Mouse (Mus musculus): ENCODE data around the gene Olfr1357.
"Not testable (repeated sequence)": the region's sequence is repeated elsewhere in the genome, so short reads cannot be mapped to it uniquely, and the experiment has no call there.

Gene Olfr1357

DNA sequence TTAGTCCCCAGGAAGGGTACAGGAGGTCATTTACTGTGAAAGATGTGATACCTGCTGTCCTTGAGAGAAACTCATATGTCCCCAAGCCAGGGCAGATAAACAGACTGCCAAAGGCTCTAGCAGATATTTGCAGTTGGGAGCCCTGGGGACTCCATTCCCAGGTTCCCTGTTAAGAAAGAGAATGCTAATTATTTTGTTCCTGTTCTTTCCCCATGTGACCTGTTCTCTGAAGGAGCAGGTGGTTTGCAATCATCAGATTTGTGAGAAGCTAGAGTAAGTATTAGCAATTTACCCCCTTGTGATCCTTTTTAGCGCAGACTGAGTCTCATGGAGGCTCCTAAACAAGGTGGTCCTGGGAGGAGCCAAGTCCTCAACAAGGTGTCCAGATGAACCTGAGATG is at the start of gene Olfr1357:
Gene Olfr1357 (minus strand): TSS at position 101 of the 400 bp plus-strand sequence.
- no peak for DNase-seq (ENCODE audit: low read depth, low spot score)

DNA sequence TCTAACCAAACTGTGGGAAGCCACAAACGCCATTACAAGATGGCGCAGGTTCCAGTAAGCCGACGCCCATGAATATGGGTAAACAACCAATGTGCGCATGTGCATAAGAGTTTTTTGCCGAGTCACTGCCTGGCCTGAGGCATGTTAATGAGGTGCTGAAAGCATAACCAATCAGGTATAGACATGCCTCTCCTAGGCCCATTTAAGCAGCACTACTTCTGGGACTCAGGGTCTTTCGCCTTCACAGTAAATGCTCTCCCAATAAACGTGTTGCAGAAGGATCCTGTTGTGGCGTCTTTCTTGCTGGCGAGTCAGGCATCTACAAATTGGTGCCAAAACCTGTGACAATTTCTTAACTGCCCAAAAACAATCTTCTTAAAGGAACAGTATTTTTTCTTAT is 48.8 kb upstream of the Olfr1357 start:
- not testable (repeated sequence) for DNase-seq (ENCODE audit: low read depth, low spot score)

DNA sequence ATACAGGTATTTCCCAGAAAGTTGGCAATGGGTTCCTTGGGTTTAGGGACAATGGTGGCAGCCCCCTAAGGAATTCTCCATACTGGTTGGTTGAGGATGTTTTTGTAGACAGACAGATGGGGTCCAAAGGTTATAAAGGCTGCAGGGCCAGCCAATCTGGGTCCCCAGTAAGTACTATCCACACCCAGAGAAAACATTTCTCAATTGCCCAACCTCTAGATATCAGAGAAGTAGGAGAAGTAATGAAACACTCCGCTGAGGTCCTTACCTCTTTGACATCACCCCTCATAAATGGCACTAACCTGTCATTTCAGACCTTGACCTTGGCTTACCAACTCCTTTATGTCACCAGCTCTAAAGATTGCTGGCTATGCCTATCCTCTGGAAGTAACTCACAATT is 46.7 kb upstream of the Olfr1357 start:
- DNase-seq (ENCODE audit: low read depth, low spot score): no peak

- no peak for DNase-seq (ENCODE audit: low read depth, low spot score)
Measured at GRCm38 (mm10) chr10:78661198-78661597, 43.3 kb upstream of the Olfr1357 start.

GRCm38 (mm10) chr10:78632311-78632710 is 14.4 kb upstream of the Olfr1357 start:
- peak; percentile 21 for DNase-seq (ENCODE audit: low read depth, low spot score)

DNA sequence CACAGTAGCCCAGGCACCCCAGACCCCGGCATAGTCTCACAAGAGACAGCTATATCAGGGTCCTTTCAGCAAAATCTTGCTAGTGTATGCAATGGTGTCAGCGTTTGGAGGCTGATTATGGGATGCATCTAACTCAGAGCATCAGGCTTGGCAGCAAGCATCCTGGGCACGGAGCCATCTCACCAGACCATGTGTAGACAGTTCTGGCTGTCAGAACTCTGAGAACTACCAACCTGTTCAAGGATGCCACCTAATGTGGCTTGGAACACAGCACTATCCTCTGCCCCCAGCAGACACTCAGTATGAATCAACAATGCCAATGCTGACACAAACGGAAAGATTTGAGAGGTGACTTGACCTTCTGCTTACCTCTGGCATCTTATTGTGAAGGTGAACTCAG is 12.3 kb upstream of the Olfr1357 start:
- peak; percentile 1 for DNase-seq (ENCODE audit: low read depth, low spot score)

DNA sequence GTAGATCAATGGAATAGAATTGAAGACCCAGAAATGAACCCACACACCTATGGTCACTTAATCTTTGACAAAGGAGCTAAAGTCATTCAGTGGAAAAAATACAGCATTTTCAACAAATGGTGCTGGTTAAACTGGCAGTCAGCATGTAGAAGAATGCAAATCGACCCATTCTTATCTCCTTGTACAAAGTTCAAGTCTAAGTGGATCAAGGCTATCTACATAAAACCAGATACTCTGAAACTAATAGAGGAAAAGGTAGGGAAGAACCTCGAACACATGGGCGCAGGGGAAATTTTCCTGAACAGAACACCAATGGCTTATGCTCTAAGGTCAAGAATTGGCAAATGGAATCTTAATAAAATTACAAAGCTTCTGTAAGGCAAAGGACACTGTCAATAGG is 5.3 kb upstream of the Olfr1357 start:
- not testable (repeated sequence) for DNase-seq (ENCODE audit: low read depth, low spot score)

DNA sequence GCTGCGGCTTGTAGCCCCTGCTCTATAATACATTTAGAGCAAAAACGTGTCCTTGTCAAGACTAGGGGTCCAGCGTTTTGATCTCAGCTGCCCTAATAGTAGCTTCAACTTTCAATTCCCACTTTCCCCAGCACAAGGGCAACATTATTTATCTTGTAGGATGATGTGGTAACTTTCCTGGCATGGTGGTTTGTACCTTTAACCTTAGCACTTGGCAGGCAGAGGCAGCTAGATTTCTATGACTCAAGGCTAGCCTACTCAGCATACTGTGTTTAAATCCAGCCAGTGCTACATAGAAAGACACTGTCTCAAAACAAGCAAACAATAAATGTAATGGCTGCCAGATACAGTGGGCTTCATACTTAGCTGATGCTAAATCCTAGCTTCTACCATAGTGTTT is 10.3 kb downstream of the Olfr1357 start:
- no peak for DNase-seq (ENCODE audit: low read depth, low spot score)

DNA sequence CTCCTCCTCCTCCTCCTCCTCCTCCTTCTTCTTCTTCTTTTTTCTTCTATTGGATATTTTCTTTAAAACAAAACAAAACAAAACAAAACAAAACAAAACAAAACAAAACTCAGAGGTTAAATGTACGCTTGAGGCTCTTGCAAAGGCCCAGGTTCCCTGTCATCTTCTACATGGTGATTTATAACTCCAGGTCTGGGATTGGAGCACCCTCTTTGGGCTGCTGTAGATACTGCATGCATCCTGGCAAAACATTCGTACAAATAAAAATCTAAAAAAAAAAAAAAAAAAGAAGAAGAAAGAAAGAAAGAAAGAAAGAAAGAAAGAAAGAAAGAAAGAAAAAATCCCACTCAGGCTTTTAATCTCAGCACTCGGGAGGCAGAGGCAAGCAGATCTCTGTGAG is 12.8 kb downstream of the Olfr1357 start:
- DNase-seq (ENCODE audit: low read depth, low spot score): peak; percentile 23

DNA sequence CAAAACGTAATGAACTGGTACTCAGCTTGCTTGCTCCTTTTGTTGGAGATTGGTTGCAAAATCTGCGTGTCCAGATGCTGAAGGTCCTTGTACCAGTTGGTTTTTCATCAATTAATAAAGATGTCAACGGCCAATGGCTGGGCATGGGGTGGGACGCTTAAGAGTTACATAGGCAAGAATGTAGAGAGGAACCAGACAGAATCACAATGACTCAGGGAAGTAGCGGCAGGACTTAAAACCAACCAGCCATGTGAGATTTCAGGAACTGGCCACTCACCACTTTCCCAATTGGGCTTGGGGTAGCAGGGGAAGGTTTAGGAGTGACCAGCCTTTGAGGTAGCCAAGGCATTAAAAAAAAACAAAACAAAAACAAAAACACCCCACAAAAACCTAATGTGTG is 18.0 kb downstream of the Olfr1357 start:
- no peak for DNase-seq (ENCODE audit: low read depth, low spot score)

DNA sequence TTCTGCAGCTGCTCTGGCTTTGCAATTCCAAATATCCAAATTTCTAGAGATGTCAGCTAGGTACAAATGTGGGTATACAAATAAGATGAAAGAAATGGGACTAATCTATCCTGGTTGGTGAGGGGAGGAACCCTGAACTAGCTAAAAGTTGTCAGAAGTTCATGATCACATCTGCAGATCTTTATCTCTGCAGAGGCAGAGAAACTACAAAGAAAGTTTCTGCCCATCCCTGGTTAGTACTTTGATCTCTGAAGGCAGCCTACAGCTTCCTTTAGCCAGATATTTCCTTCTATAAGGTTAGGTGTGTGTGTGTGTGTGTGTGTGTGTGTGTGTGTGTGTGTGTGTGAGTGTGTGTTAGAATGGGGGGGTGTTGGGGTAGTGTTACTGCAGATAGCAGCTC is 23.3 kb downstream of the Olfr1357 start:
- DNase-seq (ENCODE audit: low read depth, low spot score): no peak

- no peak for DNase-seq (ENCODE audit: low read depth, low spot score)
Measured at GRCm38 (mm10) chr10:78594157-78594556, 23.7 kb downstream of the Olfr1357 start.

GRCm38 (mm10) chr10:78593736-78594135 is 24.1 kb downstream of the Olfr1357 start:
- DNase-seq (ENCODE audit: low read depth, low spot score): no peak

GRCm38 (mm10) chr10:78592856-78593379 is 25.0 kb downstream of the Olfr1357 start:
- DNase-seq (ENCODE audit: low read depth, low spot score): no peak

DNA sequence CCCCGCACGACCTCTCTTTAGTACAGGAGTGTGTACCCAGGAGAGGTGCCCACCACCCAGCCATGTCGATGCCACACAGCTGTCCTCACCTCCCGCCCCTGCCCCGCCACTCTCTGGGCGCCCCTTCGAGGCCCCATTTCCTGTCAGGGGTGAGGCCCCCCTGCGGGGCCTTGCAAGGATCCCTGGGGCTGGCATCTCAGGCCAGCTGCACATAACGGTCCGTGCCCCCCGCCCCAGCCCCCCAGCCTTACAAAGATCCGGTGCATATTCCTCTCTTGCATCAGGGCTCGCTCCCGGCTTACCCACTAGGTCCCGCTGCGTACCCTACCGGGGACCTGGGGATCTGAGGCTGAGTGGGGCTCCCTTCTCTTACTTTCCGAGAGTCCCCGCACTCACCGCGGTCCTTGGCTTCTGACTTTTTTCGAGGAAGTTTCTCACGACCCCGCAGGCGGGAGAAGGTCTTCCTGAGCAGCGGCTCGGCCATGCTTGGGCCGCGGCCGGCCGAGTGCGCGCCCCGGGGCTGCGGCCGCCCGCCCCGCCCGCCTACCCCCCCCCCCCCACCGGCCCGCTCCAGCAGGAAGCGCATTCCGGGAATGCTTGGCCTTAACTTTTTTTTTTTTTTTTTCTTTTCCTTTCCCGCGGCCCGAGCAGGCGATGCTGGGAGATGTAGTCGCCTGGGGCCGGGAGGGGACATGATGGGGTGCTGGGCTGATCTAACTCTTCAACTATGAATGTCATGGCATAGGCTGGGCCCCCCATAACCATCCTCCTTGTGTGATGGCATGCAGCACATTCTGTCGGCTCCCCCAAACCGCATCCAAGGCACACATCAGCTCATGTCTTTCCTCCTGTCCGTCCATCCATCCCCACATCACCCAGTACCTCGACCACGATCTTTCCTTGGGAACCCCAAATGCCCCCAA is 26.2 kb downstream of the Olfr1357 start, which contains the start of gene Syde1:
Gene Syde1 (minus strand): TSS at position 559 of the 923 bp plus-strand sequence.
- DNase-seq (ENCODE audit: low read depth, low spot score): no peak

DNA sequence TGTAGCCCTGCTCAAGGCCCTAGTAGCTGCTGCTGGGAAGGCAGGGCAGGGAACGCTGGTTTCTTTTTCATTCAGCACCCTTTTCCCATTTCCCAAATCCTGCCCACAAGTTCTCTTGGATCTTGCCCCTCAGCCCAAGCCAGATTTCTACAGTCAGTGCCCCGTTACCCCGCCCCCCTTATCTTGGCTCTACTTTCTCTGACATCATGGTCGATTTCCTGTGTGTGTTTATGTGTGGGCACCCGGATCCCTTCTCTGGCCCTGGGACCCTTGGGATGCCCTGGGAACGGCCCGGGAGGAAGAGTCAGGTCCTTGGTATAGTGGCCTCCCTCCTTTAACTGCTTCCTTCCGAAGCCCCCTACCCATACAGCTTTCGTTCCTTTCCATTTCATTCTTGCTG is 27.1 kb downstream of the Olfr1357 start:
- no peak for DNase-seq (ENCODE audit: low read depth, low spot score)

- DNase-seq (ENCODE audit: low read depth, low spot score): no peak
Measured at GRCm38 (mm10) chr10:78589901-78590300, 28.0 kb downstream of the Olfr1357 start.

GRCm38 (mm10) chr10:78589291-78589690 is 28.6 kb downstream of the Olfr1357 start:
- DNase-seq (ENCODE audit: low read depth, low spot score): no peak

DNA sequence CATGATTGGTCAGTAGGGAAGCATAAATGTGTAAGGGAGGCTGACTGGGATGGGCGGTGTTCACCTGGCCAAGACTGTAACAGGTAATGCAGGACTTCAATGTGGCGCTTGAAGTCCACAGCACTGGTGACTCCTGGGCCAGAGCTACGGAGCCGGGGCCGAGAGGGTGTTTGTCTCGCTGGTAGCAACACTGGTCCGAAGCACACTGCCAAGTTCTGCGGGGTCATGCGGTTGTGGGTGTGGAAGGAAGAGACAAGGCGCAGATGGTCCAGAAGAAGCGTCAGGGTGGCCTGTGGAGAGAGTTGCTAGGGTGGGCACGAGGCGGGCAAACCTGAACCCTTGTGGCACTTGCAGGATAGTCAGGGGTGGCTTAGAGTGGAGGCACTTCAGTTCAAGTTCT is 31.8 kb downstream of the Olfr1357 start:
- no peak for DNase-seq (ENCODE audit: low read depth, low spot score)

DNA sequence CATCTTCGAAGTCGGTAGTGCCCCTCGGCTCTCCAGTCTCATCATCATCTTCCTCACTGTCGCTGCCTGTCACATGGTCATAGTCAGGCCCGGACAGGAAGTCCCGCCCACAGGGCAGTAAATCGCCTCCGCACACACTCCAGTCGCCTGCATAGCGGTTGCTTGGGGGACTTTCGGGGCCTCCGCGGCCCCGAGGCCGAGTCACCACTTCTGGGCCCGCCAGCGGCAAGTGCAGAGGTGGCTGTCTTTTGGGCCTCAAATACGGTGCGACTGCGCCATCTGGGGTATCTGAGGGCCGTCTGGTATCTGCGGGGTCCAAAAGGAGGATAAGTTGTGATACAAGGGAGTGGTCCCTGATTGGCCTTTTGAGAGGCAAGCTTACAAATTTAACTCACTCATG is 32.3 kb downstream of the Olfr1357 start:
- no peak for DNase-seq (ENCODE audit: low read depth, low spot score)

- DNase-seq (ENCODE audit: low read depth, low spot score): no peak
Measured at GRCm38 (mm10) chr10:78584996-78585395, 32.9 kb downstream of the Olfr1357 start.

- no peak for DNase-seq (ENCODE audit: low read depth, low spot score)
Measured at GRCm38 (mm10) chr10:78583939-78584338, 33.9 kb downstream of the Olfr1357 start.

GRCm38 (mm10) chr10:78583347-78583746 is 34.5 kb downstream of the Olfr1357 start:
- DNase-seq (ENCODE audit: low read depth, low spot score): no peak
